Mouse (Mus musculus) ES-E14 (cell line): ENCODE data around the gene Ubxn10.

Experiments
- CHD2 ChIP-seq: IDR thresholded peaks from 2 replicates; pipeline ENCODE4 v1.6.1; 2014; ENCODE audit warnings: mild to moderate bottlenecking, low read depth, low read length, inconsistent platforms
- HCFC1 ChIP-seq: IDR thresholded peaks from 2 replicates; pipeline ENCODE4 v1.6.1; 2012; ENCODE audit warnings: low read length, inconsistent platforms, borderline replicate concordance; ENCODE audit not compliant: insufficient read depth
- MAFK ChIP-seq: IDR thresholded peaks from 2 replicates; pipeline ENCODE4 v1.6.1; 2014; ENCODE audit warnings: mild to moderate bottlenecking, low read depth, low read length, inconsistent platforms; ENCODE audit not compliant: insufficient read depth
- ZNF384 ChIP-seq: IDR thresholded peaks from 2 replicates; pipeline ENCODE4 v1.6.1; 2012; ENCODE audit warnings: low read depth, low read length, inconsistent platforms

GRCm38 (mm10) chr4:138746866-138747265 is 9.9 kb upstream of the Ubxn10 start:
- no peak for TF ChIP-seq HCFC1
- no peak for TF ChIP-seq ZNF384
- TF ChIP-seq MAFK = no peak
- TF ChIP-seq CHD2 = no peak
